Mouse (Mus musculus) liver, embryonic 12.5 days (tissue): Measurements from ENCODE around the gene Kcne1. TPM values are rescaled to one million over a fixed set of nuclear protein-coding genes. Genes with fewer than 3 reads are reported as not detected.

Experiments
- ATAC-seq: fragments of 200-750 bp; cut with Nextera tagmentation; 2 replicates; pipeline ENCODE4 v1.8.0; 2017; ENCODE audit warnings: moderate number of reproducible peaks, mild to moderate bottlenecking, moderate library complexity
- H3K27ac ChIP-seq: fragments of 300-500 bp; sonication (generic); 2 replicates; pipeline ENCODE4 v1.5.1; 2016; ENCODE audit warnings: mild to moderate bottlenecking
- H3K27me3 ChIP-seq: fragments of 300-500 bp; sonication (generic); replicated peaks from 2 replicates; pipeline ENCODE4 v1.6.1; 2016; ENCODE audit warnings: mild to moderate bottlenecking, moderate library complexity
- H3K36me3 ChIP-seq: fragments of 300-500 bp; sonication (generic); 2 replicates; pipeline ENCODE4 v1.6.1; 2016; ENCODE audit warnings: mild to moderate bottlenecking, moderate library complexity
- H3K4me1 ChIP-seq: fragments of 300-500 bp; sonication (generic); 2 replicates; pipeline ENCODE4 v1.6.1; 2016
- H3K4me2 ChIP-seq: fragments of 300-500 bp; sonication (generic); 2 replicates; pipeline ENCODE4 v1.6.1; 2016; ENCODE audit warnings: mild to moderate bottlenecking, moderate library complexity
- H3K4me3 ChIP-seq: fragments of 300-500 bp; sonication (generic); 2 replicates; pipeline ENCODE4 v1.5.1; 2016; ENCODE audit warnings: mild to moderate bottlenecking, moderate library complexity
- H3K9ac ChIP-seq: fragments of 300-500 bp; sonication (generic); 2 replicates; pipeline ENCODE4 v1.6.1; 2016; ENCODE audit warnings: mild to moderate bottlenecking, moderate library complexity
- H3K9me3 ChIP-seq: fragments of 300-500 bp; sonication (generic); replicated peaks from 2 replicates; pipeline ENCODE4 v1.6.1; 2016; ENCODE audit warnings: mild to moderate bottlenecking, moderate library complexity
- WGBS: fragments of 180-500 bp; shearing (Covaris S2); methylation state at CpG from one replicate; pipeline ENCODE4 v1.1.7; 2016; ENCODE audit not compliant: insufficient replicate concordance; 5-methylcytosine and 5-hydroxymethylcytosine counted together
- polyA plus RNA-seq: library from polyadenylated mRNA; unstranded; fragments of >200 nt; fragmentation: Nextera tagmentation; extraction: Ambion mirVana; gene quantifications from 2 replicates; pipeline ENCODE4 v1.2.1, GENCODE M21; 2016

The Kcne1 gene
- polyA plus RNA-seq, 1 experiment from 2014 or later: not detected

- Histone ChIP-seq H3K36me3 (no peaks in the 10 kb centered on the region), H3K4me2 (no peak overlapping the region), H3K9me3 (no peaks in the 10 kb centered on the region), H3K4me3 (no peak overlapping the region), H3K27ac (no peak overlapping the region), H3K4me1 (peaks cover 4% of the 10 kb centered on the region; the same call in 1 of the 2 replicates), H3K27me3 (peaks cover 30% of the 10 kb centered on the region), H3K9ac (no peak overlapping the region)
- 59% methylated on average over 7 of the region's 7 CpGs for WGBS
- ATAC-seq: no peak
These were observed 34.8 kb downstream of the Kcne1 start for GRCm38 (mm10) chr16:92324309-92325061.

- no peak within 1 kb of the TSS for H3K9ac ChIP-seq
- H3K27me3 ChIP-seq: peaks cover 18% of the 10 kb centered on the region
- 77% methylated on average over 8 of the region's 8 CpGs for WGBS
- no peak within 1 kb of the TSS for H3K27ac ChIP-seq
- H3K4me2 ChIP-seq: no peak within 1 kb of the TSS
- H3K4me3 ChIP-seq: no peak within 1 kb of the TSS
- ATAC-seq: no peak
- H3K36me3 ChIP-seq: no peaks in the 10 kb centered on the region
- H3K9me3 ChIP-seq: no peaks in the 10 kb centered on the region
- peaks cover 9% of the 10 kb centered on the region; the same call in 1 of the 2 replicates for H3K4me1 ChIP-seq
These were observed 37.9 kb downstream of the Kcne1 start, which contains the start of gene Fam243 for GRCm38 (mm10) chr16:92321341-92321740. Gene Fam243, minus strand, starts transcription at chr16:92321441.

- H3K9me3 ChIP-seq: no peaks in the 10 kb centered on the region
- no peak for ATAC-seq
- no peak overlapping the region for H3K4me2 ChIP-seq
- no peaks in the 10 kb centered on the region for H3K36me3 ChIP-seq
- H3K9ac ChIP-seq: no peak overlapping the region
- peaks cover 9% of the 10 kb centered on the region; the same call in 1 of the 2 replicates for H3K4me1 ChIP-seq
- WGBS: 70% methylated on average over 3 of the region's 3 CpGs
- no peak overlapping the region for H3K27ac ChIP-seq
- peaks cover 12% of the 10 kb centered on the region; the same call in 1 of the 2 replicates for H3K27me3 ChIP-seq
- no peak overlapping the region for H3K4me3 ChIP-seq
These were observed 38.9 kb downstream of the Kcne1 start for GRCm38 (mm10) chr16:92320361-92320760.

- H3K27ac ChIP-seq: no peak overlapping the region
- no peak overlapping the region for H3K4me3 ChIP-seq
- H3K27me3 ChIP-seq: peaks cover 8% of the 10 kb centered on the region; the same call in 1 of the 2 replicates
- ATAC-seq: 0 out of 2 replicates have a peak, but pooled peaks have one; percentile 44
- peaks cover 11% of the 10 kb centered on the region; the same call in 1 of the 2 replicates for H3K4me1 ChIP-seq
- H3K9me3 ChIP-seq: no peaks in the 10 kb centered on the region
- H3K4me2 ChIP-seq: peak overlapping the region; percentile 28; the same call in 1 of the 2 replicates
- WGBS: 47% methylated on average over 20 of the region's 20 CpGs
- no peaks in the 10 kb centered on the region for H3K36me3 ChIP-seq
- H3K9ac ChIP-seq: no peak overlapping the region
These were observed 39.7 kb downstream of the Kcne1 start for GRCm38 (mm10) chr16:92319353-92320109.

- no peak for ATAC-seq
- Histone ChIP-seq H3K4me3 (no peak overlapping the region), H3K9me3 (no peaks in the 10 kb centered on the region), H3K4me2 (no peak overlapping the region), H3K9ac (no peak overlapping the region), H3K27me3 (no peaks in the 10 kb centered on the region), H3K27ac (no peak overlapping the region), H3K36me3 (peaks cover 19% of the 10 kb centered on the region), H3K4me1 (peaks cover 15% of the 10 kb centered on the region; the same call in 1 of the 2 replicates)
- WGBS: 67% methylated on average over 7 of the region's 7 CpGs
These were observed 43.1 kb downstream of the Kcne1 start for GRCm38 (mm10) chr16:92316049-92316738.

GRCm38 (mm10) chr16:92313953-92314741 lies 45.1 kb downstream of the Kcne1 start:
- Histone ChIP-seq H3K4me1 (peaks cover 8% of the 10 kb centered on the region; the same call in 1 of the 2 replicates), H3K27me3 (no peaks in the 10 kb centered on the region), H3K9ac (no peak overlapping the region), H3K4me2 (no peak overlapping the region), H3K36me3 (peaks cover 27% of the 10 kb centered on the region), H3K9me3 (no peaks in the 10 kb centered on the region), H3K27ac (no peak overlapping the region), H3K4me3 (no peak overlapping the region)
- 44% methylated on average over 13 of the region's 13 CpGs for WGBS
- peak; percentile 52 for ATAC-seq

- H3K4me2 ChIP-seq: no peak overlapping the region
- H3K4me1 ChIP-seq: 0 out of 2 replicates have a peak, but pooled peaks cover 4% of the 10 kb centered on the region
- WGBS: 62% methylated on average over 4 of the region's 4 CpGs
- H3K27me3 ChIP-seq: no peaks in the 10 kb centered on the region
- no peak for ATAC-seq
- no peak overlapping the region for H3K4me3 ChIP-seq
- H3K27ac ChIP-seq: no peak overlapping the region
- no peaks in the 10 kb centered on the region for H3K9me3 ChIP-seq
- H3K36me3 ChIP-seq: peaks cover 63% of the 10 kb centered on the region
- no peak overlapping the region for H3K9ac ChIP-seq
These were observed 50.1 kb downstream of the Kcne1 start for GRCm38 (mm10) chr16:92309126-92309525.

- no peak for ATAC-seq
- no peaks in the 10 kb centered on the region for H3K27me3 ChIP-seq
- no peak overlapping the region for H3K4me2 ChIP-seq
- no peak overlapping the region for H3K4me3 ChIP-seq
- peaks cover 59% of the 10 kb centered on the region for H3K36me3 ChIP-seq
- H3K9ac ChIP-seq: no peak overlapping the region
- no peaks in the 10 kb centered on the region for H3K9me3 ChIP-seq
- H3K4me1 ChIP-seq: peaks cover 14% of the 10 kb centered on the region
- no peak overlapping the region for H3K27ac ChIP-seq
- 64% methylated on average over 3 of the region's 3 CpGs for WGBS
These were observed 51.3 kb downstream of the Kcne1 start for GRCm38 (mm10) chr16:92307947-92308346.

GRCm38 (mm10) chr16:92305519-92305918 lies 53.7 kb downstream of the Kcne1 start:
- no peak for ATAC-seq
- H3K36me3 ChIP-seq: peaks cover 38% of the 10 kb centered on the region
- no peak overlapping the region for H3K4me3 ChIP-seq
- H3K4me1 ChIP-seq: peaks cover 31% of the 10 kb centered on the region
- H3K4me2 ChIP-seq: no peak overlapping the region
- H3K27ac ChIP-seq: no peak overlapping the region
- WGBS: 93% methylated on average over 2 of the region's 2 CpGs
- no peaks in the 10 kb centered on the region for H3K9me3 ChIP-seq
- no peak overlapping the region for H3K9ac ChIP-seq
- H3K27me3 ChIP-seq: no peaks in the 10 kb centered on the region

GRCm38 (mm10) chr16:92302506-92302905 lies 56.8 kb downstream of the Kcne1 start:
- Histone ChIP-seq H3K4me2 (peak overlapping the region; percentile 81), H3K9ac (peak overlapping the region; percentile 79), H3K4me1 (peaks cover 37% of the 10 kb centered on the region), H3K36me3 (peaks cover 24% of the 10 kb centered on the region), H3K4me3 (peak overlapping the region; percentile 63), H3K27ac (peak overlapping the region; percentile 65; the same call in 1 of the 2 replicates), H3K9me3 (no peaks in the 10 kb centered on the region), H3K27me3 (no peaks in the 10 kb centered on the region)
- ATAC-seq: no peak
- WGBS: 51% methylated on average over 5 of the region's 5 CpGs

GRCm38 (mm10) chr16:92301989-92302388 lies 57.3 kb downstream of the Kcne1 start:
- H3K4me3 ChIP-seq: peak overlapping the region; percentile 63
- peak overlapping the region; percentile 79 for H3K9ac ChIP-seq
- whole genome bisulfite sequencing: 35% methylated on average over 5 of the region's 5 CpGs
- peak overlapping the region; percentile 65 for H3K27ac ChIP-seq
- no peak for ATAC-seq
- H3K4me2 ChIP-seq: peak overlapping the region; percentile 81
- 0 out of 2 replicates have a peak, but pooled peaks cover under 1% of the 10 kb centered on the region for H3K27me3 ChIP-seq
- H3K36me3 ChIP-seq: peaks cover 19% of the 10 kb centered on the region
- no peaks in the 10 kb centered on the region for H3K9me3 ChIP-seq
- H3K4me1 ChIP-seq: peaks cover 34% of the 10 kb centered on the region
